Mouse (Mus musculus) forebrain, embryonic 10.5 days (tissue): ENCODE results near the gene Loxl1. TPM values are rescaled to one million over a fixed set of nuclear protein-coding genes. Genes with fewer than 3 reads are reported as not detected.
"Not testable (repeated sequence)": the region's sequence is repeated elsewhere in the genome, so short reads cannot be mapped to it uniquely, and the experiment has no call there.

Source experiments
- DNase-seq: peaks from one replicate; pipeline ENCODE4 v3.0.0-alpha.2; 2017; ENCODE audit warnings: low spot score; ENCODE audit errors: extremely low spot score
- H3K27ac ChIP-seq: fragments of 300-500 bp; sonication (generic); 2 replicates; pipeline ENCODE4 v1.5.1; 2016; ENCODE audit warnings: mild to moderate bottlenecking
- H3K27me3 ChIP-seq: fragments of 300-500 bp; sonication (generic); 2 replicates; pipeline ENCODE4 v1.6.1; 2016; ENCODE audit warnings: mild to moderate bottlenecking; ENCODE audit not compliant: poor library complexity, severe bottlenecking
- H3K36me3 ChIP-seq: fragments of 300-500 bp; sonication (generic); replicated peaks from 2 replicates; pipeline ENCODE4 v1.6.1; 2016; ENCODE audit warnings: mild to moderate bottlenecking, moderate library complexity
- H3K4me1 ChIP-seq: fragments of 300-500 bp; sonication (generic); 2 replicates; pipeline ENCODE4 v1.6.1; 2016
- H3K4me3 ChIP-seq: fragments of 300-500 bp; sonication (generic); 2 replicates; pipeline ENCODE4 v1.5.1; 2016; ENCODE audit warnings: mild to moderate bottlenecking, moderate library complexity
- H3K9me3 ChIP-seq: fragments of 300-500 bp; sonication (generic); 2 replicates; pipeline ENCODE4 v1.6.1; 2016; ENCODE audit warnings: mild to moderate bottlenecking, moderate library complexity
- WGBS: fragments of 180-500 bp; shearing (Covaris S2); methylation state at CpG from one replicate; pipeline ENCODE4 v1.1.7; 2016; 5-methylcytosine and 5-hydroxymethylcytosine counted together
- polyA plus RNA-seq: library from polyadenylated mRNA; unstranded; fragments of >200 nt; fragmentation: Nextera tagmentation; extraction: Ambion mirVana; gene quantifications from 2 replicates; pipeline ENCODE4 v1.2.1, GENCODE M21; 2016

The Loxl1 gene
- polyA plus RNA-seq, 1 experiment from 2014 or later, result 7.2 TPM

- Histone ChIP-seq H3K36me3 (no peaks in the 10 kb centered on the region), H3K27me3 (no peaks in the 10 kb centered on the region), H3K4me1 (peaks cover 9% of the 10 kb centered on the region), H3K9me3 (no peaks in the 10 kb centered on the region), H3K4me3 (no peak overlapping the region), H3K27ac (no peak overlapping the region)
- peak; percentile 66 for DNase-seq
- WGBS, result 40% methylated on average over 9 of the region's 9 CpGs
These were observed 32.5 kb downstream of the Loxl1 start for GRCm38 (mm10) chr9:58280259-58281109.

DNA sequence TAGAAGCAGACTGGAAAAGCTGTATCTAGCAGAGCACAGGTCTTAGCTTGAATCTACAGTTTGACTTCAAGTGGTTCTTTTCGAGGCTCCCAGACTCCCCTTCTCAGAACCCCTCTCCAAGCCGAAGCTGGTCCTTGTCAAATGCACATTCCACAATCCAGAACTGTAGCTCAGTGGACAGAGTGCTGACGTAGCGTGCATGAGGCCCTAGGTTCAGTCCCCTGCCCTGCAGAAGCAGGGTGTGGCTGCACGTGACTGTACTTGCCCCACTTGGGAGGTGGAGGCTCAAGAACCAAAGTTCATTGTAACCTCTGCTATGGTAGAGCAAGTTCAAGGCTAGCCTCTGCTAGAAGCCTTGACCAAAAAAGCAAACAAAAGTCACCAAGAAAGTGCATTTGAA is 33.2 kb downstream of the Loxl1 start:
- no peak overlapping the region for H3K27ac ChIP-seq
- H3K4me3 ChIP-seq, result no peak overlapping the region
- H3K36me3 ChIP-seq, result no peaks in the 10 kb centered on the region
- H3K4me1 ChIP-seq, result peaks cover 16% of the 10 kb centered on the region
- no peak for DNase-seq
- H3K27me3 ChIP-seq, result no peaks in the 10 kb centered on the region
- H3K9me3 ChIP-seq, result no peaks in the 10 kb centered on the region
- 72% methylated on average over 5 of the region's 5 CpGs for WGBS

DNA sequence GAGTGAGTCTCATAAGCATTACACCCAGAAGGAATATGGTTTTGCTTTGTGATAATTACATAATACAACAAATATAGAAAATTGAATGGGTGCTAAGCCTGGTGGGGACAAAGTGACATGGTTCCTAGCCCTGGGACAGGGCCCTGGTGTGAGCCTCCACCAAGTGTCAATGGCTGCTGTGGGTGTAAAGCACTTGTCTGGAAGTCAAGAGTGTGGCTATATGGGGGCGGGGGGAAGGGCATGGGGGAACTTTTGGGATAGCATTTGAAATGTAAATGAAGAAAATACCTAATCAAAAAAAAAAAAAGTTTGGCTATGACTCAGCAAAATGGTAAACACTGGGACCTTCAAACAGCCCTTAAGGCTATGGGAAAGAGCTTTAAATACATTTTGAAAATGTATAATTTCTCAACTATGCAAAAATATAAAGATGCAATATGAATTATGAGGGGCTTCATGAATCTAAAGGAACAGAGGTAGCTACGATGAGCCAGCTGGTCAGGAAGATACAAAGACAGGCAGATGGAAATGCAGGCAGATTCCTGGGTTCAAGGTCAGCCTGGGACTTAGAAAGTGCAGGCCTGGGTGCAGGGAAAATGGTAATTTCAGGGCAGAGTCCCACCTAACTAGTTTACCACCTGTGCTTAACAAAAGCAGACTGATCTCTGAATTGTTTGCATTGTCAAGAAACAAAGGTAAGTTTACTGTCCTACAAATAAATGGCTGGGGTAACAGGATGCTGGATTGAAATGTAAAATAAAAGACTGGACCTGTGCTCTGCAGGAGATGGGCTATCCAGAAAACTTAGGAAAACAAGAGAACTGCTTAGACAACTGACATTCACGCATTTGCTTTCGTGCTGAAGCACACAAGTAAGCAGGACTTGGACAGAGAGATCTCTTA is 33.9 kb downstream of the Loxl1 start:
- no peak for DNase-seq
- H3K36me3 ChIP-seq, result no peaks in the 10 kb centered on the region
- no peak overlapping the region for H3K4me3 ChIP-seq
- WGBS, result 50% methylated on average over 4 of the region's 4 CpGs
- H3K27me3 ChIP-seq, result no peaks in the 10 kb centered on the region
- H3K27ac ChIP-seq, result no peak overlapping the region
- H3K4me1 ChIP-seq, result peaks cover 21% of the 10 kb centered on the region
- H3K9me3 ChIP-seq, result no peaks in the 10 kb centered on the region

DNA sequence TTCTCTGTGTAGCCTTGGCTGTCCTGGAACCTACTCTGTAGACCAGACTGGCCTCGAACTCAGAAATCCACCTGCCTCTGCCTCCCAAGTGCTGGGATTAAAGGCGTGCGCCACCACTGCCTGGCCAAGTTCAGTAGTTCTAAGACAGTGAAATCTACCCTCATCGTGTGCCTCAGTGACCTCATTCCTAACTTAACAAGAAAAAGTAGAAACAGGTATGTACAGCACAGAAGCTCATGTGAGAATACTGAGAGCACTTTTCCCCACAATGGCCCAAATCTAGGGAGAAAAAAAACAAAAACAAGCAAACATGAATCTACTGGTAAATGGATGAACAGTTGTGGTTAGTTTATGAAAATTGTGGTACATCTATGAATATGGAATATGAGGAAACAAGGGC is 34.7 kb downstream of the Loxl1 start:
- no peak overlapping the region for H3K27ac ChIP-seq
- no peak for DNase-seq
- 94% methylated on average over 4 of the region's 4 CpGs for WGBS
- H3K27me3 ChIP-seq, result no peaks in the 10 kb centered on the region
- peaks cover 25% of the 10 kb centered on the region for H3K4me1 ChIP-seq
- H3K36me3 ChIP-seq, result no peaks in the 10 kb centered on the region
- no peak overlapping the region for H3K4me3 ChIP-seq
- no peaks in the 10 kb centered on the region for H3K9me3 ChIP-seq

DNA sequence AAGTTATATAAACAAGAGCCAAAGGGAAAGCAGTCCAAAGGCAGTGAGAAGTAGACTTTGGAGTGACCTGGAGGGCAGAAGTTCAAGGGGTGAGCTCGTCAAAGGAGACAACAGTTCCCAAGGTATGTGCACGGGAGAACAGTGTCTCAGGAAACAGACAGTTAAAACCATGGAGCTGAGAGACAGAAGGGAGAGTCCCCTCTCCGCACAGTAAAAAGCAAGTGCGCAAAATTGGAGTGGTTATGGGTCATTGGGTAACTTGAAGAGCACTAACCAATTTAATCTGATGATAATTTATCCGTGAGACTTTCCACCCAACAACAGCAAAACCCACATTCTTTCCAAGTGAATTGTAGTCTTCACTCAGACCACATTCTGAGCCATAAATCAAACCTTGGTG is 36.6 kb downstream of the Loxl1 start:
- Histone ChIP-seq H3K4me1 (peaks cover 28% of the 10 kb centered on the region), H3K27me3 (no peaks in the 10 kb centered on the region), H3K36me3 (no peaks in the 10 kb centered on the region), H3K27ac (no peak overlapping the region), H3K4me3 (no peak overlapping the region), H3K9me3 (no peaks in the 10 kb centered on the region)
- DNase-seq, result no peak
- 68% methylated on average over 5 of the region's 5 CpGs for WGBS

DNA sequence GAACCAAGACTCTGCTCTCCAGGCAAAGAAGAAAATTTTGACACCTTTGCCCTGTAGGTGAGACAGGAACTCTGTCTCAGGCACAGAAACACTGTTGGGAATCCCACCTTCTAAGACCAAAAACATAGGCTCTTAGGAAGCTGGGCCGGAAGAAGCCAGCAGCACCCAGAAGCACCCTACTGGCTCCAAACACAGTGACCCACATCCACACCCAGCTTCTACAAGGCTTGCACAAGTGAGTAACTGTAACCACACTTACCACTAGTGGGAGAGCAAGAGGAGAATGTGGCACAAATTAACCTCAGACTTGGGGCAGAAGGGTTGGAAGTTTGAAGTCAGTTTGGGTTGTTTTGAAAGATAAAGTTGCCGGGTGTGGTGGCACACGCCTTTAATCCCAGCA is 37.2 kb downstream of the Loxl1 start:
- peaks cover 28% of the 10 kb centered on the region for H3K4me1 ChIP-seq
- H3K9me3 ChIP-seq, result no peaks in the 10 kb centered on the region
- 91% methylated on average over 3 of the region's 3 CpGs for WGBS
- no peak for DNase-seq
- H3K4me3 ChIP-seq, result no peak overlapping the region
- H3K27ac ChIP-seq, result peak overlapping the region; percentile 71
- H3K36me3 ChIP-seq, result no peaks in the 10 kb centered on the region
- no peaks in the 10 kb centered on the region for H3K27me3 ChIP-seq

GRCm38 (mm10) chr9:58275115-58275774 is 37.7 kb downstream of the Loxl1 start:
- peak overlapping the region; percentile 71 for H3K27ac ChIP-seq
- DNase-seq, result no peak
- no peaks in the 10 kb centered on the region for H3K27me3 ChIP-seq
- 48% methylated on average over 8 of the region's 8 CpGs for WGBS
- no peak overlapping the region for H3K4me3 ChIP-seq
- H3K4me1 ChIP-seq, result peaks cover 25% of the 10 kb centered on the region
- no peaks in the 10 kb centered on the region for H3K9me3 ChIP-seq
- H3K36me3 ChIP-seq, result no peaks in the 10 kb centered on the region

GRCm38 (mm10) chr9:58274626-58275025 is 38.4 kb downstream of the Loxl1 start:
- Histone ChIP-seq H3K9me3 (no peaks in the 10 kb centered on the region), H3K36me3 (no peaks in the 10 kb centered on the region), H3K27ac (no peak overlapping the region), H3K4me3 (no peak overlapping the region), H3K4me1 (peaks cover 24% of the 10 kb centered on the region), H3K27me3 (no peaks in the 10 kb centered on the region)
- no peak for DNase-seq
- 65% methylated on average over 3 of the region's 3 CpGs for WGBS

- no peak overlapping the region for H3K27ac ChIP-seq
- no peaks in the 10 kb centered on the region for H3K36me3 ChIP-seq
- no peak overlapping the region for H3K4me3 ChIP-seq
- WGBS, result 84% methylated on average over 7 of the region's 7 CpGs
- no peaks in the 10 kb centered on the region for H3K9me3 ChIP-seq
- no peak for DNase-seq
- H3K27me3 ChIP-seq, result no peaks in the 10 kb centered on the region
- peaks cover 24% of the 10 kb centered on the region for H3K4me1 ChIP-seq
These were observed 38.8 kb downstream of the Loxl1 start for GRCm38 (mm10) chr9:58274101-58274604.

DNA sequence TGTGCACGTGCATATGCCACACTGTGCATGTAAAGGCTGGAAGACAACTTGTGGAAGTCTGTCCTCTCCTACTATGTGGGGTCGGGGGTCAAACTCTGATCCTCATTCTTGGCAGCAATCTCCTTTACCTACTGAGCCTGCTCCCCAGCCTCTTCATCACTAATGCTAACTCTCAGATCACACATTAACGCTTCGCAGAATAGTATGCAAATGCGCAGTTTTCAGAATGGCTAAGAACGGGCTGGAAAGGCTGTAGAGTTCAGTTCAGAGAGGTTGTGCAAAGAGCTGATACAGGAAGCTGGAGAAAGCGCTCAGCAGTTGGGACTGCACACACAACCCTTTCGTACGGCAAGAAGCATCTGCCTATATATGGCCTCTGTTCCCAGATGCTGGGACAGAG is 40.1 kb downstream of the Loxl1 start:
- no peaks in the 10 kb centered on the region for H3K9me3 ChIP-seq
- WGBS, result 80% methylated on average over 9 of the region's 9 CpGs
- DNase-seq, result no peak
- no peaks in the 10 kb centered on the region for H3K27me3 ChIP-seq
- no peak overlapping the region for H3K4me3 ChIP-seq
- no peaks in the 10 kb centered on the region for H3K36me3 ChIP-seq
- peaks cover 24% of the 10 kb centered on the region for H3K4me1 ChIP-seq
- H3K27ac ChIP-seq, result no peak overlapping the region

DNA sequence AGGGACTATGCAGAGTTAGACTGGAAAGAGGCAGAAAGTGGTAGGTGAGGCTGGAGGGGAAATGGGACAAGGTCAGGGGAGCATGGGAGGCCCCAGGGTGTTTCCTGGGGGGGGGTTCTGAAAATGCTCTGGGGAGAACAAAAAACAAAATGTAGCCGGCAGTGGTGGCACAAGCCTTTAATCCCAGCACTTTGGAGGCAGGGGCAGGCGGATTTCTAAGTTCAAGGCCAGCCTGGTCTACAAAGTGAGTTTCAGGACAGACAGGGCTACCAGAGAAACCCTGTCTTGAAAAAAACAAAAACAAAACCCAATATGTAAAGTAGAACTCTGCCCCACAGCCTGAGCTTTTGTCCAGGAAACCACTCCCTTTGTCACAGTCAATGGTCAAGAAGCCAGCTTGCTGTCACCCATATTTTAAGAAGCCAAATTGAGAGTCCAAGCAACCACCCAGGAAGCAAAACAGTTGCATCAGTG is 40.9 kb downstream of the Loxl1 start:
- Histone ChIP-seq H3K27me3 (no peaks in the 10 kb centered on the region), H3K36me3 (no peaks in the 10 kb centered on the region), H3K4me1 (peaks cover 24% of the 10 kb centered on the region), H3K27ac (no peak overlapping the region), H3K4me3 (no peak overlapping the region), H3K9me3 (no peaks in the 10 kb centered on the region)
- WGBS, result 90% methylated on average over 2 of the region's 2 CpGs
- DNase-seq, result no peak

DNA sequence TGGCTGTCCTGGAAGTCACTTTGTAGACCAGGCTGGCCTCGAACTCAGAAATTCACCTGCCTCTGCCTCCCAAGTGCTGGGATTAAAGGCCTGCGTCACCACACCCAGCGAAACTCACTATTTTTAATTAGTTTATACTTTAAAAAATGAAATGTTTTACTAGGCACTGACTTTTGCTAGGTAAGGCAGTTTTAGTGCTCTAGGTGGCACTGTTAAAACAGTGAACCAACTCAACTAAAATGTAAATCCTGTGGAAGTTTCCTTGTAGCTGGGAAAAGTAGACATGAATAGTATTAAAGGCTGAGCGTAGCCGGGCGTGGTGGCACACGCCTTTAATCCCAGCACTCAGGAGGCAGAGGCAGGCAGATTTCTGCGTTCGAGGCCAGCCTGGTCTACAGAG is 41.4 kb downstream of the Loxl1 start:
- DNase-seq, H3K27me3 ChIP-seq, H3K27ac ChIP-seq, H3K4me3 ChIP-seq, H3K36me3 ChIP-seq, H3K9me3 ChIP-seq: not testable (repeated sequence)
- peaks cover 29% of the 10 kb centered on the region for H3K4me1 ChIP-seq
- WGBS, result 92% methylated on average over 9 of the region's 9 CpGs
